Mouse (Mus musculus): ENCODE results near the gene Jund. TPM values are rescaled to one million over a fixed set of nuclear protein-coding genes. Genes with fewer than 3 reads are reported as not detected.

Gene Jund
- polyA plus RNA-seq, 1 experiment = 48.1 TPM

DNA sequence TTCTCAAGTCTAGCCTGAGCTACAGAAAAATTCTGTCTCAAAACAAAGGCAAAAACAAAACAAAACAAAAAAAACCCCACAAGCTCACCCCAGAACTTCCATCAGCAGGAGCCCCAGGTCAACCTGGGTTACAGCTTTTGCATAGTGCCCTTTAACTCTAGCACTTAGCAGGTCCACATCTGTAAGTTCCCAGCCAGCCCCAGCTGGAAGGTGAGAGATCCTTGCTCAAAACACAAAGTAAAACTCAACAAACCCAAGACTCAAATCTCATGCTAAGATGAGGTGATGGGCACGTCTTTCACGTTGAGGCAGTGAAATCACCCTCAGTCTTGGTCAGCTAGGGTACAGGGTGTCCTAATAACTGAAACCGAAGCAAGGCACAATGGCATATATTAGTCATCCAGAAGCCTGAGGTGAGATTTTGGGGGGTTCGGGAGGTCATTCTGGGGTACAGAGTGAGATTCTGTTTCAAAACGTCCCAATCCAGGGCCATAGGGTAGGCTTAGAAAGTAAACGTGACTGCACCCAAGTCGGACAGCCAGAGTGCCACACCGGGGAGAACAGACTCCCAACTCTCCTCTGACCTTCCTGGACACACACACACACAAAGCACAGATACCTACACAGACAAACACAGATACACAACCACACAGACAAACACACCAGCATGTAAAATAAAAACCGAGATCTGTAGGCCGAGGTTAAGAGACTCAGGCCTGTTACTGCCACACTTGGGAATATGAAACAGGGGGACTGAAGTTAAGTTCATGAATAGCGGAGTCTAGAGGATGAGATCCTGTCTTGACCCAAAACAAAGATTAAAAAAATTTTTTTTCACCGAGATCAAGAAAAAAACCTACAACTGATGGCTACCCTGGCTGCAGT is 1.1 kb upstream of the Jund start:
- 67% methylated on average over 12 of the region's 12 CpGs for WGBS
- TF ChIP-seq POLR2A (IDR thresholded peaks at IDR 0.05; ENCODE audit: borderline replicate concordance, control insufficient read depth, low read depth, low read length) = no peak
- no peak for TF ChIP-seq CTCF (IDR thresholded peaks at IDR 0.05; ENCODE audit: control insufficient read depth, insufficient read depth, low read length)
- Histone ChIP-seq H3K4me3 (replicated peaks; ENCODE audit: control insufficient read depth, low read depth, low read length) (peak overlapping the region; percentile 11), H3K4me1 (ENCODE audit: control insufficient read depth, insufficient read depth, low read length) (peaks cover 8% of the 10 kb centered on the region), H3K27ac (ENCODE audit: control insufficient read depth, insufficient read depth, low read depth, low read length, poor library complexity) (peak overlapping the region; percentile 99)

DNA sequence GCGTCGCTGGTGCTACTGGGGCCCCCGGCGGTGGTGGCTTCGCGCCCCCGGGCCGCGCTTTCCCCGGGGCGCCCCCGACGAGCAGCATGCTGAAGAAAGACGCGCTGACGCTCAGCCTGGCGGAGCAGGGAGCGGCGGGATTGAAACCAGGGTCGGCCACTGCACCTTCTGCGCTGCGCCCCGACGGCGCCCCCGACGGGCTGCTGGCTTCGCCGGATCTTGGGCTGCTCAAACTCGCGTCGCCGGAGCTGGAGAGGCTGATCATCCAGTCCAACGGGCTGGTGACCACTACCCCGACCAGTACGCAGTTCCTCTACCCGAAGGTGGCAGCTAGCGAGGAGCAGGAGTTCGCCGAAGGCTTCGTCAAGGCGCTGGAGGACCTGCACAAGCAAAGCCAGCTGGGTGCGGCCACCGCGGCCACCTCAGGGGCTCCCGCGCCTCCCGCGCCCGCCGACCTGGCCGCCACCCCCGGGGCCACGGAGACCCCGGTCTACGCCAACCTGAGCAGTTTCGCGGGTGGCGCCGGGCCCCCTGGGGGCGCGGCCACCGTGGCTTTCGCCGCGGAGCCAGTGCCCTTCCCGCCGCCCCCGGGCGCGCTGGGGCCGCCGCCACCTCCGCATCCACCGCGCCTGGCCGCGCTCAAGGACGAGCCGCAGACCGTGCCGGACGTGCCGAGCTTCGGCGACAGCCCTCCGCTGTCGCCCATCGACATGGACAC is 526 bp downstream of the Jund start:
- Histone ChIP-seq H3K4me1 (ENCODE audit: control insufficient read depth, insufficient read depth, low read length) (peaks cover 5% of the 10 kb centered on the region; the same call in 1 of the 2 replicates), H3K27ac (ENCODE audit: control insufficient read depth, insufficient read depth, low read depth, low read length, poor library complexity) (peak overlapping the region; percentile 99), H3K4me3 (replicated peaks; ENCODE audit: control insufficient read depth, low read depth, low read length) (peak overlapping the region; percentile 92)
- TF ChIP-seq POLR2A (IDR thresholded peaks at IDR 0.05; ENCODE audit: borderline replicate concordance, control insufficient read depth, low read depth, low read length) = no peak
- TF ChIP-seq CTCF (IDR thresholded peaks at IDR 0.05; ENCODE audit: control insufficient read depth, insufficient read depth, low read length) = no peak
- WGBS = under 1% methylated on average over 89 of the region's 89 CpGs

DNA sequence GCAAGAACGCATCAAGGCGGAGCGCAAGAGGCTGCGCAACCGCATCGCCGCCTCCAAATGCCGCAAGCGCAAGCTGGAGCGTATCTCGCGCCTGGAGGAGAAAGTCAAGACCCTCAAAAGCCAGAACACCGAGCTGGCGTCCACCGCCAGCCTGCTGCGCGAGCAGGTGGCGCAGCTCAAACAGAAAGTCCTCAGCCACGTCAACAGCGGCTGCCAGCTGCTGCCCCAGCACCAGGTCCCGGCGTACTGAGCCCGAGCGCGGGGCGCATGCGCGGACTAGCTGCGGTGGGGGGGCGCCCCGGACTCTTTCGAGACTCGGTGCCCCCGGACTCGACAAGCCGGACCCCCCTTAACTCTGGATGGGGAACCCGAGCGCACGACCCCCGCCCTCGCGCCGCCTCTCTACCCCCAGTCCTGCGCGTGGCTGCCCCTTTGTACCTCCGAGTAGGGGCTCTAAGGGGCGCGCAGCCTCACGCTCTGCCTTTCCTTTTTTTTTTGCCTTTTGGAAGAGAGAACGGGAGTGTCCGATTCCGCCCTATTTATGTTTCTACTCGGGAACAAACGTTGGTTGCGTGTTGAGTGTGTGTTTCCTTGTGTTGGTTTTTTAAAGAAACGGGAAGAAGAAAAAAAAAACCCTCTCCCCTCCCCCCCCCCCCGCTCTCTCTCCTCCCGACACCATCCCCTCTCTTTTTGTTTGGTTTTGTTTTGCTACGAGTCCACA is 1.2 kb downstream of the Jund start:
- peak overlapping the region; percentile 92 for H3K4me3 ChIP-seq (replicated peaks; ENCODE audit: control insufficient read depth, low read depth, low read length)
- H3K27ac ChIP-seq (ENCODE audit: control insufficient read depth, insufficient read depth, low read depth, low read length, poor library complexity) = peak overlapping the region; percentile 99
- TF ChIP-seq CTCF (IDR thresholded peaks at IDR 0.05; ENCODE audit: control insufficient read depth, insufficient read depth, low read length) = peak; percentile 19; the same call in 1 of the 2 replicates
- peak; percentile 93 for TF ChIP-seq POLR2A (IDR thresholded peaks at IDR 0.05; ENCODE audit: borderline replicate concordance, control insufficient read depth, low read depth, low read length)
- WGBS = under 1% methylated on average over 59 of the region's 59 CpGs
- peaks cover 5% of the 10 kb centered on the region; the same call in 1 of the 2 replicates for H3K4me1 ChIP-seq (ENCODE audit: control insufficient read depth, insufficient read depth, low read length)

DNA sequence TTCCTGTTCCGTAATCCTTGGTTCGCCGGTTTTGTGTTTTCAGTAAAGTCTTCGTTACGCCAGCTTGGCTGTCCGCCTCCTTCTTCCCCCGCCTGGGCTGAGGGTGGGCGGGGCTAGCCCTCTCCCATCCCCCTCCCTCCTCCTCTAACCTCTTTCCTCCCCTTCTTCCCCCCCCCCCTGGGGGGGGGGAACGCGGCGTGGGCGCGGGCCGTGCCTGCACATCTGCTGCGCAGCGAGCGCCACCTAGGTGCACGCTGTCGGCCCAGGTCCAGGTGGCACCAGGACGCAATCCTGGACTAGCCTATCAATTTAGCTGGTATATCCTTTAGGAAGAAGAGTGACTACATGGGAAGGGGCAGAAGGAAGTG is 1.8 kb downstream of the Jund start:
- TF ChIP-seq POLR2A (IDR thresholded peaks at IDR 0.05; ENCODE audit: borderline replicate concordance, control insufficient read depth, low read depth, low read length) = peak; percentile 79
- peak; percentile 89 for TF ChIP-seq CTCF (IDR thresholded peaks at IDR 0.05; ENCODE audit: control insufficient read depth, insufficient read depth, low read length)
- H3K4me3 ChIP-seq (replicated peaks; ENCODE audit: control insufficient read depth, low read depth, low read length) = peak overlapping the region; percentile 66
- under 1% methylated on average over 20 of the region's 20 CpGs for whole genome bisulfite sequencing
- peak overlapping the region; percentile 99 for H3K27ac ChIP-seq (ENCODE audit: control insufficient read depth, insufficient read depth, low read depth, low read length, poor library complexity)
- peaks cover 5% of the 10 kb centered on the region; the same call in 1 of the 2 replicates for H3K4me1 ChIP-seq (ENCODE audit: control insufficient read depth, insufficient read depth, low read length)

DNA sequence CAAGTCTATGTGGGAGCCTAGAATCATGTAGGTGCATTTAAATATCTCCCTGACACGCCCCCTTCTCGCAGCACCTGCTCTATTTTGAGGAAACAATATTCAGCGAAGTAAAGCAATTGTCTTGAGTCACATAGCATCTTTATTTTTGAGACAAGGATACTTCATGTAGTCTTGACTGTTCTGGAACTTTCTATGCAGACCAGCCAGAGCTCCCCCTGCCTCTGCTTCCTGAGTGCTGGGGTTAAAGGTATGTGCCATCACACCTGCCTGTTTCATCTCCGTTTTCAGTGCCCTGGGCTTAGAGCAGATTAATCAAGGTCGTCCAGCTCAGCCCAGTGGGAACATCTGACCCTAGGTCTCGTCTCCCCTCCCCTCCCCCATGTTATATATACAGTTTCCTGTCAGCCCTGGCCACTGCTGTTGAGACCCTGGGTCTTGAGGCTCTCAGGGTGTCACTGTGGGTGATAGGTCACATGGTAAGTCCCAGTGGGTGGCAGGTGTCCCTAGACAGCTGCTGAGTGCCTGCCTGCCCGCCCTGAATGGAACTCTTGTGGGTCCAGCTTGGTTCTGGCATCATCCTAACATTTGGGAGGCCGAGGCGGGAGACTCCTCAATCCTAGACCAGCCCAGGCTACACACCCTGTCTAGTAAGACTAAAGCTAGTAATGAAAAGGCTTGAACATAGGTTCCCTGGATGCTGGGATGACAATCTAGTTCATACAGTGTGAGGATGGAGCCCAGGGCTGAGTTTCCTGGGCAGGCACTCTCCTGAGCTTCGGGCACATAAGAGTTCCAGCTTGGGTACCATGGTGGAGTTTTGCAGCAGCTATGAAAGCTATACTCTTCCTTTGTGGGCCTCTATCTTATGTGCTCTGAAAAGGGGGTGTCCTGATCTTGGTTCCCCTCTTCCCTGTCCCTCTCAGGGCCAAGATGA is 2.6 kb downstream of the Jund start:
- WGBS = 62% methylated on average over 10 of the region's 10 CpGs
- H3K27ac ChIP-seq (ENCODE audit: control insufficient read depth, insufficient read depth, low read depth, low read length, poor library complexity) = no peak overlapping the region
- H3K4me3 ChIP-seq (replicated peaks; ENCODE audit: control insufficient read depth, low read depth, low read length) = peak overlapping the region; percentile 1
- TF ChIP-seq CTCF (IDR thresholded peaks at IDR 0.05; ENCODE audit: control insufficient read depth, insufficient read depth, low read length) = no peak
- no peak for TF ChIP-seq POLR2A (IDR thresholded peaks at IDR 0.05; ENCODE audit: borderline replicate concordance, control insufficient read depth, low read depth, low read length)
- peaks cover 3% of the 10 kb centered on the region; the same call in 1 of the 2 replicates for H3K4me1 ChIP-seq (ENCODE audit: control insufficient read depth, insufficient read depth, low read length)

DNA sequence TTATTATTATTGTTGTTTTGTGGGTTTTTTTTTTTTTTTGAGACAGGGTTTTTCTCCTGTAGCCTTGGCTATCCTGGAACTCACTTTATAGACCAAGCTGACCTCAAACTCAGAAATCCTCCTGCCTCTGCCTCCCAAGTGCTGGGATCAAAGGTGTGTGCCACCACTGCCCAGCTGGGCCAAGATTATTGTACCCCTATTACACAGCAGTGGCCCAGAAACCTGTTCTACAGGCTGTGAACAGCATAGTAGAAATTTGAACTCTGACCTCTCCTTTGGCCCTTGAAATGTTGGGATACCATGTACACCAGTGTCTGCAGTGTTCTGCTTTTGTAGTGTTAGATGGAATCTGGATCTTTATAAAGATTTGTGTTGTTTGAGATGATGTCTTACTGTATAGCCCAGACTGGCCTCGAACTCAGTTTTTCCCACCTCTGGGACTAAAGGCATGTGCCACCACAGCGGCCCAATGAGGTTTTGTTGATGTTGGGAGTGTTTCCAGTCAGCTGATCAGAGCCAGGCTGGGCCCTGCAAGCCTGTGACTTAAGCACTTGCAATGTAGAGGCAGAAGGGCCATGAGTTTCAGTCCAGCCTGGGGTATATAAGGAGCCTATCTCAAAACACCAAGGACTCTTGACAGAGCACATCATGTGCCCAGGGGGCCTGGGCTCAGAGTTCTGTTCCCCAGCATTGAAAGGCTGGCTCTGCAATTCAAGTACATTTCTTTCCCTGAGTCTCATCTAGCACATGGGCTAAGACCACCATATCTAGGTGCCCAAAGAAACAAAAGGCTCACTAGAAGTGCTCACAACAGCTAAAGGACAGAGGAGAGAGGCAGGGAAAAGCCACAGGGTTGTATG is 3.5 kb downstream of the Jund start:
- WGBS = 91% methylated on average over 2 of the region's 2 CpGs

More for the DNA sequence above, 3.5 kb downstream of the Jund start:
- Histone ChIP-seq H3K4me1 (ENCODE audit: control insufficient read depth, insufficient read depth, low read length) (peaks cover 3% of the 10 kb centered on the region; the same call in 1 of the 2 replicates), H3K27ac (ENCODE audit: control insufficient read depth, insufficient read depth, low read depth, low read length, poor library complexity) (no peak overlapping the region), H3K4me3 (replicated peaks; ENCODE audit: control insufficient read depth, low read depth, low read length) (no peak overlapping the region)
- TF ChIP-seq CTCF (IDR thresholded peaks at IDR 0.05; ENCODE audit: control insufficient read depth, insufficient read depth, low read length) (no peak), POLR2A (IDR thresholded peaks at IDR 0.05; ENCODE audit: borderline replicate concordance, control insufficient read depth, low read depth, low read length) (no peak)

Measured in bone marrow, adult 2 months (tissue).